Mouse (Mus musculus) intestine, embryonic 14.5 days (tissue): ENCODE results near the gene Hpgd. TPM values are rescaled to one million over a fixed set of nuclear protein-coding genes. Genes with fewer than 3 reads are reported as not detected.
A peak's percentile ranks its signal among the peaks of the same experiment; 100 is the strongest.

ENCODE experiments used
- ATAC-seq: fragments of 200-750 bp; cut with Nextera tagmentation; replicated peaks from 2 replicates; pipeline ENCODE4 v1.8.0; 2017; ENCODE audit warnings: low read depth, moderate number of reproducible peaks, moderate TSS enrichment, moderate library complexity; ENCODE audit not compliant: low FRiP score, low TSS enrichment
- DNase-seq: peaks from one replicate; pipeline ENCODE4 v3.0.0-alpha.2; 2018; ENCODE audit warnings: low spot score
- H3K27ac ChIP-seq: fragments of 300-500 bp; sonication (generic); 2 replicates; pipeline ENCODE4 v1.5.1; 2014; ENCODE audit warnings: low read depth, mild to moderate bottlenecking, control low read depth
- H3K27me3 ChIP-seq: fragments of 300-500 bp; sonication (generic); replicated peaks from 2 replicates; pipeline ENCODE4 v1.6.1; 2014; ENCODE audit warnings: low read length, control low read depth; ENCODE audit not compliant: control insufficient read depth, insufficient read depth
- H3K36me3 ChIP-seq: fragments of 300-500 bp; sonication (generic); 2 replicates; pipeline ENCODE4 v1.6.1; 2014; ENCODE audit warnings: low read length, control low read depth; ENCODE audit not compliant: control insufficient read depth, insufficient read depth
- H3K4me1 ChIP-seq: fragments of 300-500 bp; sonication (generic); replicated peaks from 2 replicates; pipeline ENCODE4 v1.6.1; 2014; ENCODE audit warnings: low read length, control low read depth, mixed read lengths; ENCODE audit not compliant: control insufficient read depth, insufficient read depth
- H3K4me2 ChIP-seq: fragments of 300-500 bp; sonication (generic); 2 replicates; pipeline ENCODE4 v1.6.1; 2014; ENCODE audit warnings: low read length
- H3K4me3 ChIP-seq: fragments of 300-500 bp; sonication (generic); 2 replicates; pipeline ENCODE4 v1.5.1; 2014; ENCODE audit warnings: low read depth, low read length, control low read depth, mixed read lengths
- H3K9ac ChIP-seq: fragments of 300-500 bp; sonication (generic); 2 replicates; pipeline ENCODE4 v1.6.1; 2014; ENCODE audit warnings: mild to moderate bottlenecking, low read length
- H3K9me3 ChIP-seq: fragments of 300-500 bp; sonication (generic); 2 replicates; pipeline ENCODE4 v1.6.1; 2016; ENCODE audit warnings: low read length, control low read depth; ENCODE audit not compliant: control insufficient read depth
- WGBS: fragments of 180-500 bp; shearing (Covaris S2); extraction: QIAGEN DNeasy Blood & Tissue Kit; methylation state at CpG from one replicate; pipeline ENCODE4 v1.1.7; 2014; 5-methylcytosine and 5-hydroxymethylcytosine counted together
- polyA plus RNA-seq: library from polyadenylated mRNA; unstranded; fragments of >200 nt; fragmentation: Nextera tagmentation; extraction: Ambion mirVana; gene quantifications from 2 replicates; pipeline ENCODE4 v1.2.1, GENCODE M21; 2014

Hpgd gene
- polyA plus RNA-seq, 1 experiment from 2014 or later, result 32.7 TPM

DNA sequence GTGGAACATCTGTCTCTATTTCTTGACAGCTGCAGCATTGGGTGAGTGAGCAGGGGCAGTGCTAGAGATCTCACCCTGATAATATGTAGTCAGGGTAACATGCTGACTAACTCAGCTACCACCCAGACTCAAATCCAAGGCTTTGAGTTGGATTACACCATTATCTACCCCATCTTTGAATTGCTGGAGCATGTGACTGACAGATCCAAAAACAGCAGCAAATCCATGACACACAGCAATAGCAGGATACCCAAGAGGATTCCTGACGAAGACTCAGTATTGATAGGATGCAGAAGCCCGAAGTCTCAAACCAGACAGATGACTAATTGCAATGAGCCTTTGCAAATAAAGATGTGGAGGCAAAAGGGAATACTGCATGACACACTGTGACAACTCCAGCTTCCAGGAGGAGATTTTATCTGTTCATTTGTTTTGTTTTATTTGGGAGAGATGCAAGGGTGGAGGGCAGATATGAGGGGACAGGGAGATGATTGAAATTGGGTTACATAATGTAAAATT is 15.8 kb upstream of the Hpgd start:
- 71% methylated on average over 2 of the region's 2 CpGs for WGBS
- Histone ChIP-seq H3K4me3 (no peak overlapping the region), H3K27me3 (no peaks in the 10 kb centered on the region), H3K27ac (no peak overlapping the region), H3K9me3 (no peaks in the 10 kb centered on the region), H3K4me1 (no peaks in the 10 kb centered on the region), H3K9ac (no peak overlapping the region), H3K36me3 (no peaks in the 10 kb centered on the region), H3K4me2 (no peak overlapping the region)
- no peak for DNase-seq
- no peak for ATAC-seq

GRCm38 (mm10) chr8:56283936-56284335 is 10.4 kb upstream of the Hpgd start:
- no peak overlapping the region for H3K27ac ChIP-seq
- no peak for ATAC-seq

DNA sequence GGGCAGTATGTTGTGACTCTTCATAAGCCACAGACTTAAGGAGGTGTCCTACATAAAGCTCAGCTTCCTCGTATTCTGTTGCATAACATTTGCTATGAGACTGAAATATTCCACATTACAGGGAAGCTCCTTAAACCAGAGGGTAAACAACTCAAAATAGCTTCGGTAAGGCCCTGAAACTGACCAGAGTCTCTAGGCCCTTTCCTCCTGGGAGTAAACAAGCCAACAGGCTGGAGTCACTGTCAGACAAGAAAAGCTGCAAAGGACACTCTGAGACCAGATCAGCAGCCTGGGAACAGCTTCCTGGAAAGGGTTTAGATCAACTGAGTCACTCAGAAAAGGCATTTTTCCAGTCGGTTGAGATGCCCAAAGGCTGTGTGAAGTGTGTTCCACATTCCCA is 9.4 kb upstream of the Hpgd start:
- Histone ChIP-seq H3K4me3 (no peak overlapping the region), H3K27ac (peak overlapping the region; percentile 48), H3K9me3 (no peaks in the 10 kb centered on the region), H3K9ac (no peak overlapping the region), H3K36me3 (no peaks in the 10 kb centered on the region), H3K27me3 (no peaks in the 10 kb centered on the region), H3K4me1 (peaks cover 14% of the 10 kb centered on the region), H3K4me2 (no peak overlapping the region)
- ATAC-seq (no peak), DNase-seq (no peak)
- 14% methylated on average over 3 of the region's 3 CpGs for WGBS

More at GRCm38 (mm10) chr8:56283936-56284335, 10.4 kb upstream of the Hpgd start:
- Histone ChIP-seq H3K4me3 (no peak overlapping the region), H3K9ac (no peak overlapping the region), H3K27me3 (no peaks in the 10 kb centered on the region), H3K9me3 (no peaks in the 10 kb centered on the region), H3K4me1 (peaks cover 14% of the 10 kb centered on the region), H3K4me2 (no peak overlapping the region), H3K36me3 (no peaks in the 10 kb centered on the region)
- WGBS, result 55% methylated on average over 1 of the region's 1 CpGs
- DNase-seq, result no peak

GRCm38 (mm10) chr8:56286717-56287116 is 7.7 kb upstream of the Hpgd start:
- H3K27me3 ChIP-seq, result no peaks in the 10 kb centered on the region
- no peaks in the 10 kb centered on the region for H3K9me3 ChIP-seq
- no peaks in the 10 kb centered on the region for H3K36me3 ChIP-seq
- peaks cover 14% of the 10 kb centered on the region for H3K4me1 ChIP-seq
- no peak overlapping the region; the same call in 1 of the 2 replicates for H3K27ac ChIP-seq
- ATAC-seq, result no peak
- 48% methylated on average over 2 of the region's 2 CpGs for WGBS
- H3K4me2 ChIP-seq, result no peak overlapping the region
- no peak for DNase-seq
- H3K9ac ChIP-seq, result no peak overlapping the region
- H3K4me3 ChIP-seq, result no peak overlapping the region

DNA sequence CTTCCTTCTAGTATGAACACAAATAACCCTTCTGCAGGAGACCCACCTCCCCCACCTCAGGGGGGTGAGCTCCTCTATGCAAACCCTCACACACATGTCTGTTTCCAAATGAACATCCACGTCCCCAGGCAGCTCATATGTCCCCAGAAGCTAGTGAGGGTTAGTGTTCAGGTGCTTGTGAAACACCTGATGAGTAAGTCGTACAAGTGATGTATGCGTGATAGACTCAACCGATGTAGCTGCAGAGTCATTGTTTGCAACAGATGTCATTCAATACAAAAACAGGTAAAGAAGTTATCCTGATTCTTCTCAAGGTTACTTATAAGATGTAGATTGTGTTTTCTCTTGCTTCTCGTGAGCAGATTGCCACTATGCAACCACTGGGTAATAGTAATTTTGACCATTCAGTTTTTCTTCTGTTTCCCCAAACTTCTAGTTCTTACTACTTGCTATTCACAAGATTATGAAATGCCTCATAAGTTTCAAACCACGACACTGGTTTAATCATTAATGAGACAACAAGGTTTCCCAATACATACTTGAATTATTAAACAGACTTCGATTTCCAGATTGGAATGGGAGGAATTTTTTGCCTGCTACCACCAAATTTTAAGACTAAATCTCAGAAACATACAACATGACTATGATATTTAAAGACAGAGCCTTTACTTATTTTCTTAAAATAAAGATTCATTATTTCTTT is 6.9 kb upstream of the Hpgd start:
- Histone ChIP-seq H3K4me3 (no peak overlapping the region), H3K36me3 (no peaks in the 10 kb centered on the region), H3K9ac (no peak overlapping the region), H3K27ac (no peak overlapping the region), H3K4me2 (no peak overlapping the region), H3K9me3 (no peaks in the 10 kb centered on the region), H3K27me3 (no peaks in the 10 kb centered on the region), H3K4me1 (peaks cover 14% of the 10 kb centered on the region)
- WGBS, result 43% methylated on average over 7 of the region's 7 CpGs
- no peak for ATAC-seq
- no peak for DNase-seq

DNA sequence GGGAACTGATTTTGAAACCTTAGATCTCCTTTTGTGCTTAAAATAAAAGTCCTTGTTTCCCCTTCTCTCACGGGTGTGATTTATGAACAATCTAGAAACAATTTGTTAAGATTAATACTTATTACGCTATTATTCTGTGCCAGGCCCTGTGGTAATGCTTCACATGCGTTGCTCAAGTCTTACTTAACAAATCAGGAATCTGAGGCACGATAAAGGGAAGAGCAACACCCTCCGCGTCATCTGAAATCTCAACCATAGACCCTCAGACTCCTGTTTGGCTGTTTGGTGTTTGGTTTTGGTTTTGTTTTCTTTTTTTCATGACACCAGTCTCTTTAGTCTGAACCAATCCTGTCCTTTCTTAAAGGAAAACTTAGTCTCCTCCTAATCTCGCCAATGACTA is 2.1 kb upstream of the Hpgd start:
- Histone ChIP-seq H3K4me2 (no peak overlapping the region), H3K9ac (no peak overlapping the region), H3K36me3 (no peaks in the 10 kb centered on the region), H3K27me3 (no peaks in the 10 kb centered on the region), H3K4me1 (peaks cover 17% of the 10 kb centered on the region), H3K9me3 (no peaks in the 10 kb centered on the region), H3K27ac (no peak overlapping the region), H3K4me3 (no peak overlapping the region)
- no peak for DNase-seq
- 93% methylated on average over 7 of the region's 7 CpGs for WGBS
- no peak for ATAC-seq

GRCm38 (mm10) chr8:56293480-56293879 is 905 bp upstream of the Hpgd start:
- H3K4me3 ChIP-seq, result no peak overlapping the region
- WGBS, result 16% methylated on average over 8 of the region's 8 CpGs

GRCm38 (mm10) chr8:56294886-56295555 is 636 bp downstream of the Hpgd start:
- Histone ChIP-seq H3K4me3 (peak overlapping the region; percentile 67), H3K9me3 (no peaks in the 10 kb centered on the region), H3K9ac (peak overlapping the region; percentile 60), H3K36me3 (no peaks in the 10 kb centered on the region), H3K27me3 (no peaks in the 10 kb centered on the region), H3K4me2 (peak overlapping the region; percentile 76), H3K27ac (peak overlapping the region; percentile 54; the same call in 1 of the 2 replicates), H3K4me1 (peaks cover 17% of the 10 kb centered on the region)
- no peak for DNase-seq
- 9% methylated on average over 14 of the region's 14 CpGs for WGBS
- peak; percentile 5; the same call in 1 of the 2 replicates for ATAC-seq

More at GRCm38 (mm10) chr8:56293480-56293879, 905 bp upstream of the Hpgd start:
- DNase-seq (no peak), ATAC-seq (no peak)
- H3K27me3 ChIP-seq, result no peaks in the 10 kb centered on the region
- no peak overlapping the region for H3K9ac ChIP-seq
- no peaks in the 10 kb centered on the region for H3K9me3 ChIP-seq
- no peaks in the 10 kb centered on the region for H3K36me3 ChIP-seq
- peak overlapping the region; percentile 76 for H3K4me2 ChIP-seq
- H3K27ac ChIP-seq, result no peak overlapping the region
- peaks cover 17% of the 10 kb centered on the region for H3K4me1 ChIP-seq
